Mouse (Mus musculus) liver (tissue): Measurements from ENCODE around the gene Ift57.

Experiments
- DNase-seq: peaks from one replicate; pipeline ENCODE4 v3.0.0-alpha.2; 2020; ENCODE audit warnings: mixed read lengths

The Ift57 gene

GRCm38 (mm10) chr16:49698620-49699525, at the start of gene Ift57:
Gene Ift57, plus strand, starts transcription at chr16:49699233.
- DNase-seq: peak; percentile 97

DNA sequence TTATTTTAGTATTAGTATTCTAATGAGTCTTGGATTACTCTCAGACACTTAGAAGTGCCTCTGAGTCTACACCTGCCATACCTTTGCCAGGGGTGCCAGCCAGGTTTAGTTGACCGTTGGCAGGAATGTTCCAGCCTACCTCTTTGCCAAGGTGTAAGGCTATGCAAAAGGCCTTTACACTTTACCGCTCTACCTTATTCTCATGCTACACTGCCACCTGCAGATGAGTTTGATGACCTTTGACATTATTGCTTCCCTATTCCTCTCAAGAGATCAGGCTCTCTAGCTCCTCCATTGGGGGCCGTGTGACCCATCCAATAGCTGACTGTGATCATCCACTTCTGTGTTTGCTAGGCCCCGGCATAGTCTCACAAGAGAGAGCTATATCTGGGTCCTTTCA, 41.9 kb upstream of the Ift57 start:
- no peak for DNase-seq

GRCm38 (mm10) chr16:49658029-49658428, 41.0 kb upstream of the Ift57 start:
- DNase-seq: no peak

- DNase-seq: no peak
Observed at GRCm38 (mm10) chr16:49659131-49659530, 39.9 kb upstream of the Ift57 start.

DNA sequence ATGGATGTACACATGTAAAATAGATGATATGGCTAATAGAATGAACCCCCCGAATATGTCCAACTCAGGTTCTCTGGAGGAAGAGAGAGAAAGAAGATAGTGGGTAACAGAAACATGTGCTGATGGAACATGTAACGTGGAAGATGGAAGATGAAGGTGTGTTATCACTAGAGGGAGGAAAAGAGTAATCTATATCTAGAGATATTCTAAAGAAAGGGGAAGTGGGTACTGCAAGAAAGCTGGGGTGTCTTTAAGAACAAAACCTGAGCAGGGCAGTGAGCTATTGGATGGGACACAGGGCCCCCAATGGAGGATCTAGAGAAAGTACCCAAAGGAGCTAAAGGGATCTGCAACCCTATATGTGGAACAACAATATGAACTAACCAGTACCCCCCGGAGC, 38.9 kb upstream of the Ift57 start:
- no peak for DNase-seq

- no peak for DNase-seq
Observed at GRCm38 (mm10) chr16:49662201-49662600, 36.8 kb upstream of the Ift57 start.

DNA sequence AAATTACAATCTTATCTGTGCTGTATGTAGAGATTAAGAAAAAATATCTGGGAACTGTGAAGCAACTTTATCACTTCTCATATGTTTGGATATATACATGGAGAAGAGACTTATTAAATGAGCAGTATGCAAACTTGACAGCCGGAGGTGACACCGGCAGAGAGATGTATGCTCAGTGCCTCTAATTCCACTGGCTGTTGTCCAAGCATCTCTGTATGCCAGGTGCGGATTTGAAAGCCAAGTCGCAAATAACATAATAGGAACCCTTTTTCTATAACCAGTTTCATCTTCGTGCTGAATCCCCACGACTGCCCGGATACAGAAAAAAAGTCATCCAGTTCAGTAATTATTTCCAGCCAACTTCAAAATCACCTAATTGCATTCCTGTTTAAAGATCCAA, 34.4 kb upstream of the Ift57 start:
- no peak for DNase-seq

GRCm38 (mm10) chr16:49679666-49680065, 19.4 kb upstream of the Ift57 start:
- DNase-seq: no peak

- DNase-seq: no peak
Observed at GRCm38 (mm10) chr16:49684961-49685360, 14.1 kb upstream of the Ift57 start.

- no peak for DNase-seq
Observed at GRCm38 (mm10) chr16:49699821-49700220, 788 bp downstream of the Ift57 start.

DNA sequence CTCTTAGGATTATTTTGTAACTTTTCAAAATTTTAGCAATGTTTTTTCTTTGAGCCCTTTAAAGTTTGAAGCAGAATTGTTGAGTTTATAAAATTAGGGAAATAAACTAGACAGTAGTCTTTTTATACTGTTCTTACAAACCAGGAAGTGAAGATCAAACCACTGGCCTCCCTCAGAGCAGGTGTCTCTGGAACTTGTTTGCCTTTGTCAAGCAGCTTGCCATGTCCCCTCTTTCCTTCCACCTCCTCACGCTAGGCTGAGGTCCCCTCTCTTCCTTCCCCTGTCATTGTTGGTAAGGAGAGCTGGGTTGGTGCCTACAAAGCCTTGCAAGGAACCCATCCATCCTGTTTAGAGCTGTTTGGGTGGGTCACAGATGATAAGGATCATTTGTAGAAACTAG, 9.0 kb downstream of the Ift57 start:
- DNase-seq: no peak

GRCm38 (mm10) chr16:49710188-49710587, 11.2 kb downstream of the Ift57 start:
- DNase-seq: no peak

- no peak for DNase-seq
Observed at GRCm38 (mm10) chr16:49713302-49713701, 14.3 kb downstream of the Ift57 start.

DNA sequence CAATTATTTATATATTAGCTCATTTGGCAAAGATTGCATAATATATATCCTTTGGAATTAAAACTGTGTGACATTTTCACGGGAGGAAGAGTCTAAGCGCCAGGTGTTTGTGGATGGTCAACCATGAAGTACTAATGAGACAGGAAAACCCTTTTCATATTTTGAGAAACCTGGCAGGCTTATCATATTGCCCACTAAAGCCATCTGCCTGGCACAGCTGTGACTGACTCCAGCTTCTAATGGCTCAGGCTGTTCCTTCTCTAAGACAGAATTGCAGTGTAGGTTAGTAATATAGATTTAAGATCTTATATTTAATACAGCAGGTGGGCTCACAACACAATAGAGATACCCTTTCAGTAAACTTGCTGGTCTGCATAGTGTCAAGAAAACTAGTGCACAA, 21.6 kb downstream of the Ift57 start:
- no peak for DNase-seq

GRCm38 (mm10) chr16:49721678-49722077, 22.6 kb downstream of the Ift57 start:
- no peak for DNase-seq

GRCm38 (mm10) chr16:49723222-49723621, 24.2 kb downstream of the Ift57 start:
- no peak for DNase-seq

DNA sequence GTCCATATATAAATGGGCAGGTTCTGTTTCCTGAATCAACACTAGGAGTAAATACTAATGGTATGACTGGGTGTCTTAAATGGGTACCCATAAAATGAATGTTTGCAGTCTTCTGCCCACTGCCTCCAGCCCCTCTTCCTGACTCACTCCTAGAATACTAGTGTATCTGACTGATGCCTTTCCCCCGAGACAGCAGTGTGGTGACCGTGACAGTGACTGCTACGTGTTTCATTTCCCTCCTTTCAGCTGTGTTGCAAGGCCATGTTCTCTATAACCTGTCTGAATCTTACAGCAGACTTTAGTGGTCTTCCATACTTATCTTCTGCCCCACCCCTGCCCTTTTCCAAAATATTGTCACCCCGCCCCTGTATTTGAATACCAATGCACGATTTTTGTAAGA, 25.2 kb downstream of the Ift57 start:
- no peak for DNase-seq

DNA sequence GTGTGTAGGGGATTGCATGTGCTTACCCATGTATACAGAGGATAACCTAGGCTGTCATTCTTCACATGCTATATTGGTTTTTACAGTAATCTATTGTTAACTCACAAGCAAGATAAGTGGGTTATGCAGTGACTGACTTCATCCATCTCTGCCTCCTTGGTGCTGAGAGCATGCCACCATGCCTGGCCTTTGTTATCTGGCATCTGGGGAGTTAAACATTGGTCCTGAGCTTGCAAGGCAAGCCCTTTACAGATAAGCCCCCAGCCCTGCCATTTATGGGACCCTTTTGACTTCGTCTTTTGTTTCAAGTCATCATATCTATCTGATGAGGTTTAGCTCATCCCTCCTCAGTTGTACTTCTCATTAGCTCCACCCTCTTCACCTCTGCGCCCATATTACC, 25.9 kb downstream of the Ift57 start:
- no peak for DNase-seq

DNA sequence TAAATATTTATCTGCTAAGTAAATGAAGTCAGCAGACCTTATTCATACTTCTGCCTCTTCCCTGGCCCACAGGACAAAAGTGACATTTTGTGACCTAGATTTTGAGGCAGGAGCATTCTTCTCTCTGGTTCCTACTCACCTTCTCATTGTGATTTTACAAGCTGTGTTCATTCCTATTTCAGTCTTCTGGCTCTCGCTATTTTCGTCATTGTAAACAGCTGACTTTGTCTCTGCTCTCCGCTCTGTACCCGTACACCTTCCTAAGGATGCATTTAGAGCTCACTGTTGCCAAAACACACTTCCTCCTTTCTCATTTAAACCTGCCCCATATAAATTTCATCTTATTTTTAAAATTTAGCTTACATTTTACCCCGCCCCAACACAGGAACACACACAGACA, 26.4 kb downstream of the Ift57 start:
- no peak for DNase-seq

- no peak for DNase-seq
Observed at GRCm38 (mm10) chr16:49726216-49726615, 27.2 kb downstream of the Ift57 start.

GRCm38 (mm10) chr16:49726761-49727160, 27.7 kb downstream of the Ift57 start:
- no peak for DNase-seq

- no peak for DNase-seq
Observed at GRCm38 (mm10) chr16:49736536-49736935, 37.5 kb downstream of the Ift57 start.

DNA sequence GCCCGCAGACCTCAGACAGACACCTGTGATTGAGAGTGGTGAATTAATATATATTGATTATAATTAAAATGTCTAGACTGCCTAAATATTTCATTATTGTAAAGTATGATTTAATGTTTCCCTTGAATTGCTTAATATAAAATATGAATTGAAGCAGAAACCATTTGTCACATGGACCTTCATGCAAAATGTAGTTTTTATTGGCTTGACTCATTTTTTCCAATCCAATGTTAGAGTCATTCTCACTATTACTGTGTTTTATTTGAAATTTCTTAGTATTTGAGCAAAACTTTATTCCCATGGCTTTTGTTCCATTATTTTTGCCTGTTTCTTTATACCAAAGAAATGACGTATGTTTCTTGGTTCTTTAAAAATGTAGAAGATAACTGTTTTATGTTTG, 48.3 kb downstream of the Ift57 start:
- DNase-seq: no peak

- no peak for DNase-seq
Observed at GRCm38 (mm10) chr16:49752906-49753305, 53.9 kb downstream of the Ift57 start.

- DNase-seq: no peak
Observed at GRCm38 (mm10) chr16:49753318-49753717, 54.3 kb downstream of the Ift57 start.
